40 mouse cellular contexts compared by ENCODE assay signal in the genomic region with DNA sequence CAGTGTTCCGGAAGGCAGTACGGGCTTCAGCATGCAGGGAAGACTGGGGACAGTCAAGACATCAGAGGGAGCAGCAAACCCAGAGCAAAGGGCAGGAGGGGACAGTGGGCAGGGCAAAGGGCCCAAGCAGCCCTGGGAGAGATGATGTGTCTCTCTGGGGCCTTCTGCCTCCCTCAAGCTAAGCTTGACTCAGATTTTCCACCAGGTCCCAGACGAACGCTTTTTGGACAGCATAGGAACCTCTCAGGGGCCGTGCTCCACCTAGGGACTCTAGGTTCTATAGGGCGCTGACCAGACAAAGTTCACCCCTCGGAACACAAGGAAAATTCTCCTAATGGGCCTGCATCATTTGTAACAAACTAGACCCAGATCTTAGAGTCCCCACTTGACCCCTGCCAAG. TPM values are rescaled to one million over a fixed set of nuclear protein-coding genes. Genes with fewer than 3 reads are reported as not detected.
"Had no signal": no experiment of that assay in that cellular context is flagged by ENCODE, and none has a peak within 500 bp of the region (broad histone marks: within the 10 kb centered on the region; RNA-seq: fewer than 3 reads in every experiment).

No protein-coding gene starts in this region.

- DNase-seq: heart, postnatal 10 days; heart, postnatal 14 days; heart, postnatal 36 days; heart, postnatal 4 days; kidney, adult 11 months; kidney, adult 18-20 months; kidney, adult 2 months; kidney, adult 8-10 months; kidney, adult 9 months; kidney, postnatal 10 days; kidney, postnatal 14 days; kidney, postnatal 25 days; kidney, postnatal 36 days; kidney, postnatal 4 days; layer of hippocampus, adult 9-11 months; layer of hippocampus, postnatal 36 days had no signal

- H3K27ac ChIP-seq: heart, embryonic 10.5 days; heart, embryonic 13.5 days; heart, embryonic 15.5 days; hindbrain, embryonic 10.5 days; hindbrain, embryonic 12.5 days; hindbrain, embryonic 13.5 days; hindbrain, embryonic 14.5 days; hindbrain, embryonic 15.5 days; hindbrain, postnatal 0 days; intestine, embryonic 15.5 days; kidney, embryonic 15.5 days; kidney, postnatal 0 days; layer of hippocampus, adult 2 months had no signal

- H3K9ac ChIP-seq: heart, embryonic 12.5 days; heart, embryonic 13.5 days; heart, embryonic 15.5 days; hindbrain, embryonic 12.5 days; hindbrain, embryonic 13.5 days; hindbrain, embryonic 14.5 days; hindbrain, embryonic 15.5 days; intestine, embryonic 15.5 days; kidney, embryonic 15.5 days had no signal

- ATAC-seq: hindbrain, embryonic 16.5 days; hindbrain, postnatal 0 days; inflammation-experienced regulatory T-cells, adult 6 months; intestine, embryonic 15.5 days; intestine, embryonic 16.5 days; intestine, postnatal 0 days had no signal

- H3K4me1 ChIP-seq: heart, embryonic 10.5 days; heart, embryonic 12.5 days; heart, embryonic 13.5 days; intestine, embryonic 15.5 days had no signal

- H3K4me2 ChIP-seq: heart, embryonic 11.5 days; heart, embryonic 12.5 days; heart, embryonic 13.5 days; heart, embryonic 15.5 days; hindbrain, embryonic 12.5 days; hindbrain, embryonic 13.5 days; hindbrain, embryonic 14.5 days; hindbrain, embryonic 15.5 days; intestine, embryonic 15.5 days; kidney, embryonic 15.5 days had no signal

- H3K9me3 ChIP-seq: heart, embryonic 10.5 days; heart, embryonic 13.5 days; heart, embryonic 15.5 days; hindbrain, embryonic 10.5 days; hindbrain, embryonic 12.5 days; hindbrain, embryonic 15.5 days; intestine, embryonic 15.5 days; kidney, embryonic 15.5 days had no signal

- H3K36me3 ChIP-seq: heart, embryonic 10.5 days; heart, embryonic 12.5 days; heart, embryonic 13.5 days; heart, embryonic 15.5 days; hindbrain, embryonic 10.5 days; hindbrain, embryonic 12.5 days; hindbrain, embryonic 13.5 days; hindbrain, embryonic 15.5 days; intestine, embryonic 15.5 days; kidney, embryonic 15.5 days had no signal

- H3K4me3 ChIP-seq: heart, embryonic 10.5 days; heart, embryonic 12.5 days; heart, embryonic 13.5 days; heart, embryonic 15.5 days; hindbrain, embryonic 10.5 days; hindbrain, embryonic 12.5 days; hindbrain, embryonic 13.5 days; hindbrain, embryonic 15.5 days; intestine, embryonic 15.5 days; kidney, embryonic 15.5 days; layer of hippocampus, adult 2 months had no signal

RNA-seq across cellular contexts. Expression of a gene that starts 29.8 kb away (rescaled TPM):
- total RNA-seq: heart, postnatal 10 days; heart, postnatal 14 days; heart, postnatal 25 days; heart, postnatal 36 days; heart, postnatal 4 days; hematopoietic stem cell, adult 5-6 weeks had no signal
- polyA plus RNA-seq: heart, embryonic 11.5 days; heart, embryonic 12.5 days; heart, embryonic 13.5 days; heart, embryonic 14.5 days; heart, postnatal 0 days; inflammation-experienced regulatory T-cells, adult 6 months; intestine, embryonic 16.5 days; intestine, postnatal 0 days; kidney, embryonic 14.5 days had no signal
